Mouse (Mus musculus) monocyte, adult 5-6 weeks (primary cell): ENCODE measurements at regions not wholly inside any gene's neighbourhood (a gene's known extent, or its start where the extent isn't known, plus 50 kb on each side); places are given as distances from the start of the nearest gene placed in this dataset.

Source experiments
- ATAC-seq: fragments of 153-309, 156-312 bp; replicated peaks from 2 replicates; pipeline ENCODE4 v1.8.0; 2017; ENCODE audit warnings: mild to moderate bottlenecking; ENCODE audit not compliant: low TSS enrichment, insufficient number of reproducible peaks, severe bottlenecking, poor library complexity, low FRiP score

GRCm38 (mm10) chr10:97282416-97282815, 197.0 kb upstream of the Dcn start:
- no peak for ATAC-seq

- ATAC-seq: no peak
Observed at GRCm38 (mm10) chr10:97282841-97283496, 196.4 kb upstream of the Dcn start.

- no peak for ATAC-seq
Observed at GRCm38 (mm10) chr10:97304791-97305355, 174.5 kb upstream of the Dcn start.

- no peak for ATAC-seq
Observed at GRCm38 (mm10) chr10:97309580-97309979, 169.8 kb upstream of the Dcn start.

- peak; percentile 45 for ATAC-seq
Observed at GRCm38 (mm10) chr10:97312509-97312908, 166.9 kb upstream of the Dcn start.

GRCm38 (mm10) chr10:97312978-97313377, 166.4 kb upstream of the Dcn start:
- peak; percentile 80 for ATAC-seq

- ATAC-seq: peak; percentile 86
Observed at GRCm38 (mm10) chr10:97313407-97313901, 166.0 kb upstream of the Dcn start.

GRCm38 (mm10) chr10:97332639-97333038, 146.8 kb upstream of the Dcn start:
- no peak for ATAC-seq

GRCm38 (mm10) chr10:97334044-97334443, 145.4 kb upstream of the Dcn start:
- no peak for ATAC-seq

- no peak for ATAC-seq
Observed at GRCm38 (mm10) chr10:97334606-97335150, 144.7 kb upstream of the Dcn start.

- ATAC-seq: no peak
Observed at GRCm38 (mm10) chr10:97338033-97338692, 141.2 kb upstream of the Dcn start.

- no peak for ATAC-seq
Observed at GRCm38 (mm10) chr10:97339866-97340706, 139.3 kb upstream of the Dcn start.

GRCm38 (mm10) chr10:97345347-97345746, 134.1 kb upstream of the Dcn start:
- ATAC-seq: peak; percentile 84

- ATAC-seq: no peak
Observed at GRCm38 (mm10) chr10:97346949-97347348, 132.5 kb upstream of the Dcn start.

GRCm38 (mm10) chr10:97368625-97369024, 110.8 kb upstream of the Dcn start:
- no peak for ATAC-seq

GRCm38 (mm10) chr10:97375824-97376223, 103.6 kb upstream of the Dcn start:
- peak; percentile 61; the same call in 1 of the 2 replicates for ATAC-seq

GRCm38 (mm10) chr10:97376376-97376775, 103.0 kb upstream of the Dcn start:
- ATAC-seq: no peak

GRCm38 (mm10) chr10:97381586-97381985, 97.8 kb upstream of the Dcn start:
- ATAC-seq: no peak

- no peak for ATAC-seq
Observed at GRCm38 (mm10) chr10:97383881-97384280, 95.5 kb upstream of the Dcn start.
